Mouse (Mus musculus) forebrain, embryonic 16.5 days (tissue): ENCODE data around the gene Clstn2. TPM values are rescaled to one million over a fixed set of nuclear protein-coding genes. Genes with fewer than 3 reads are reported as not detected.

Source experiments
- ATAC-seq: fragments of 200-750 bp; cut with Nextera tagmentation; 2 replicates; pipeline ENCODE4 v1.8.0; 2017; ENCODE audit warnings: mild to moderate bottlenecking, moderate library complexity
- H3K27ac ChIP-seq: fragments of 300-500 bp; sonication (generic); 2 replicates; pipeline ENCODE4 v1.5.1; 2014; ENCODE audit warnings: low read length, control low read depth
- H3K27me3 ChIP-seq: fragments of 300-500 bp; sonication (generic); replicated peaks from 2 replicates; pipeline ENCODE4 v1.6.1; 2014; ENCODE audit warnings: low read length; ENCODE audit not compliant: control insufficient read depth, insufficient read depth
- H3K36me3 ChIP-seq: fragments of 300-500 bp; sonication (generic); 2 replicates; pipeline ENCODE4 v1.6.1; 2014; ENCODE audit not compliant: control insufficient read depth, insufficient read depth
- H3K4me1 ChIP-seq: fragments of 300-500 bp; sonication (generic); replicated peaks from 2 replicates; pipeline ENCODE4 v1.6.1; 2014; ENCODE audit warnings: low read length; ENCODE audit not compliant: control insufficient read depth, insufficient read depth
- H3K4me2 ChIP-seq: fragments of 300-500 bp; sonication (generic); 2 replicates; pipeline ENCODE4 v1.6.1; 2014; ENCODE audit warnings: mild to moderate bottlenecking, low read length, control low read depth
- H3K4me3 ChIP-seq: fragments of 300-500 bp; sonication (generic); replicated peaks from 2 replicates; pipeline ENCODE4 v1.5.1; 2014; ENCODE audit warnings: mild to moderate bottlenecking, low read length, control low read depth
- H3K9ac ChIP-seq: fragments of 300-500 bp; sonication (generic); replicated peaks from 2 replicates; pipeline ENCODE4 v1.6.1; 2014; ENCODE audit warnings: low read depth, low read length, control low read depth
- H3K9me3 ChIP-seq: fragments of 300-500 bp; sonication (generic); 2 replicates; pipeline ENCODE4 v1.6.1; 2016; ENCODE audit warnings: low read length; ENCODE audit not compliant: control insufficient read depth
- WGBS: fragments of 180-500 bp; shearing (Covaris S2); extraction: QIAGEN DNeasy Blood & Tissue Kit; methylation state at CpG from one replicate; pipeline ENCODE4 v1.1.7; 2014; 5-methylcytosine and 5-hydroxymethylcytosine counted together
- polyA plus RNA-seq: library from polyadenylated mRNA; unstranded; fragments of >200 nt; fragmentation: Nextera tagmentation; extraction: Ambion mirVana; gene quantifications from 2 replicates; pipeline ENCODE4 v1.2.1, GENCODE M21; 2015

The Clstn2 gene
- polyA plus RNA-seq, 1 experiment from 2014 or later = 21.2 TPM

DNA sequence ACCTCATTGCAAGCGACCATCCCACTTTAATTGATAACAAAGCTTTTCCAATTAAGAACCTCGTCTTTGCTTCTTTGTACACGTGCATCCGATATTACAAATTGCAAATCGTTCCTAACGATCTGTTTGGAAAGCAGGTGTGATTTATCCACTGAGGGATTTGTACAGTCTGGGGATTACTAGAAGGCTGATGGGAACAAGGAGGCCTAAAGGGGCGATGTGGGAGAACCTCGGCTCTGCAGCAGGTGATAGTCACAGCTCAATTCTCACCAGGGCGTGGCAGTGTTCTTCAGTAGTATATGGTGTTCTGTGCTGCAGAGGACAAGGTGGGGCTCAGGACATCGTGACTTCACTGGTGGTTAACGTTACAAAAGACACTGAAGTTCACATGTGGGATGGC lies 9.9 kb downstream of the Clstn2 start:
- H3K27me3 ChIP-seq = no peaks in the 10 kb centered on the region
- H3K4me2 ChIP-seq = no peak overlapping the region
- H3K9ac ChIP-seq = no peak overlapping the region
- H3K27ac ChIP-seq = no peak overlapping the region
- no peak for ATAC-seq
- H3K4me1 ChIP-seq = no peaks in the 10 kb centered on the region
- H3K9me3 ChIP-seq = no peaks in the 10 kb centered on the region
- no peak overlapping the region for H3K4me3 ChIP-seq
- no peaks in the 10 kb centered on the region for H3K36me3 ChIP-seq
- 54% methylated on average over 11 of the region's 11 CpGs for WGBS

DNA sequence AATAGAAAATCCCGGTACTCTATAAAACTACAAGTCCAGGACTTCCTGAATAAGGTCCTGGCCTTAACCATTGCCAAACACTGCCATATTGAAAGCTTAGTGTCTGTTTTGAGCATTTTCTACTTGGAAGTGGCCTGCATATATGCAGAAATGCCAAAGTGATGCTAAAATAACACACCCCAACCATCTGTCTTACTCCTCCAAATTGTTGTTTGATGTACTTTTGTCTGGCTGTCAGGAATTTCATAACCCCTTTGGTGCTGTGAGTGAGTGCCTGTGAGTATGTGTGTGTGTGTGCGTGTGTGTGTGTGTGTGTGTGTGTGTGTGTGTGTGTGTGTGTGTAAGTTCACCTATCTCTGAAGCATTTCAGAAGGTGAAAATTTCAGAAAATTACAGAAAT lies 13.1 kb downstream of the Clstn2 start:
- Histone ChIP-seq H3K4me2 (no peak overlapping the region), H3K4me1 (no peaks in the 10 kb centered on the region), H3K9me3 (no peaks in the 10 kb centered on the region), H3K9ac (no peak overlapping the region), H3K27ac (no peak overlapping the region), H3K36me3 (no peaks in the 10 kb centered on the region), H3K4me3 (no peak overlapping the region), H3K27me3 (no peaks in the 10 kb centered on the region)
- no peak for ATAC-seq
- WGBS = 90% methylated on average over 2 of the region's 2 CpGs

DNA sequence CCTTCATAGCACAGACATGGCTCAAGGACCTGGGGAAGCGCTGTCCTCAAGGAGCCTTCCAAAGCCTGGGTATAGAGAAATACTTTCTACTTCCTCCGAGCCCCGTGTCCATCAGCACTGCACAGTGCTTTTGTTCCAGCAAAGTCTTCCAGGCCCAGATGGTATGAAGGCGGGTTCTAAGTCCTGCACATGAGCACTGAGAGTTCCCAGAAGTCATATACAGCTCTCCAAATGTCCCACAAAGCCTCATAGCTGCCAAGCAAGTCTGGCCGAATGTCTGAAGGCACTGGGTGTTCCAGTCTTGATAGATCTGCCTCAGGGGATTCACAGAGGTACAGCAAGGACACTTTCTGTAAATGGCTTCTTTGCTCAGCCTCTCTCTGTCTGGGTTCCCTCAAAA lies 14.3 kb downstream of the Clstn2 start:
- Histone ChIP-seq H3K27me3 (no peaks in the 10 kb centered on the region), H3K27ac (no peak overlapping the region), H3K9ac (no peak overlapping the region), H3K4me1 (no peaks in the 10 kb centered on the region), H3K9me3 (no peaks in the 10 kb centered on the region), H3K4me2 (no peak overlapping the region), H3K36me3 (no peaks in the 10 kb centered on the region), H3K4me3 (no peak overlapping the region)
- ATAC-seq = no peak
- 87% methylated on average over 5 of the region's 5 CpGs for WGBS

DNA sequence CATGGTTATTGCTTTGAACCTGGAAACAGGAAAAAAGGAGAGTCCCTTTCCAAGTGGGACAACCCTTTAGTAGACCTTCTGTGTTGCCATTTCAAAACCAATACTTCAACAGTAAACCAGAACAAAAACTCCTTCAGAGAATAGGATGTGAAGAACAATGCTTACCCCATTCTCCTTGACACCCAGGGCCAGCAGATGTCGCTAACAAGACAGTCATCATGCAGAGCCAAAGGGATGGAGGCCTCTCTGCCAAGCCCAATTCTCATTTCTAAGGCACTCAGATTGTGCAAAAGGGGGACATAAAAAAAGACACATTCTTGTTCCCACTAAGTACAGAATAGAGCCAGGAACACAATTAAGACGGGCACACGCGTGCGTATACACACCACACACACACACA lies 16.4 kb downstream of the Clstn2 start:
- H3K9ac ChIP-seq = no peak overlapping the region
- H3K4me3 ChIP-seq = no peak overlapping the region
- H3K36me3 ChIP-seq = no peaks in the 10 kb centered on the region
- no peaks in the 10 kb centered on the region for H3K4me1 ChIP-seq
- no peak overlapping the region for H3K27ac ChIP-seq
- no peaks in the 10 kb centered on the region for H3K9me3 ChIP-seq
- 47% methylated on average over 5 of the region's 5 CpGs for WGBS
- no peak overlapping the region for H3K4me2 ChIP-seq
- ATAC-seq = peak; percentile 40
- H3K27me3 ChIP-seq = no peaks in the 10 kb centered on the region

DNA sequence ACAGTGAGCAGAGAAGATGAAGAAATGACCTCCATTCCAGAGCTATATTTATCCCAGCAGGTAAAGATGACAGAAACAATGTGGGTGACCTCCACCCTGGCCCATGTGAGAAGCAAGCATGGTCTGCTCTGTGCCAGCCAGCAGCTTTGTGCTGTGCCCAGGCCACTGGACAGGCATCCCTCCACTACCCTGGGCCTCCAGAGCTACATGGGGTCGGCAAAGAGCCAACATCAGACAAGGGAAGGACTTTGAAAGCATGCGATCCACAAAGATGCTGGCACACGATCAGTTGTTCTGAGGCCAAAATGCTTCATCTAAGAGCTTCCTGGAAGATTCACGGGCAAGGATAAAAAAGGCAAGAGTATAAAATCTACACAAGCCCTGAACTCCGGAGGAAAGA lies 36.6 kb downstream of the Clstn2 start:
- Histone ChIP-seq H3K9me3 (no peaks in the 10 kb centered on the region), H3K4me3 (no peak overlapping the region), H3K36me3 (no peaks in the 10 kb centered on the region), H3K27me3 (no peaks in the 10 kb centered on the region), H3K4me1 (peaks cover 12% of the 10 kb centered on the region), H3K4me2 (no peak overlapping the region), H3K9ac (no peak overlapping the region), H3K27ac (no peak overlapping the region)
- ATAC-seq = no peak
- 59% methylated on average over 5 of the region's 5 CpGs for WGBS

DNA sequence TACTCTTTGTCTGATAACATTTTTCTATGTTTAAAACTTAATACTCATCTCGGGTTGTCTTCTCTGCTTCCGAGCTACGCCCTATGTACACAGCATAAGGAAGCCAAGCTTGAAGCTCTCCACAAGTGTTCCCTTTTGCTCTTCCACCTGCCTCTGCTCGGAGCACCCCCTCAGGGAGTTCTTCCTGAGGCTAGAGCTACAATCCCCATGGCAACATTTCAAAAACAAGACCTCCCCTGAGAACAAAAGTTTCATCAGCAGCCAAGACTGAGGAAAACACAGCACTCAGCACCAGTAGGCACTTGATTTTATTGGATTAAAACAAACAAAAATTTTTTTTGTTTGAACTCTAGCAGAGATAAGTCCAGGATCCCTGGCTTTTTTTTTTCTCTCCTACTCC lies 37.3 kb downstream of the Clstn2 start:
- no peak overlapping the region for H3K27ac ChIP-seq

DNA sequence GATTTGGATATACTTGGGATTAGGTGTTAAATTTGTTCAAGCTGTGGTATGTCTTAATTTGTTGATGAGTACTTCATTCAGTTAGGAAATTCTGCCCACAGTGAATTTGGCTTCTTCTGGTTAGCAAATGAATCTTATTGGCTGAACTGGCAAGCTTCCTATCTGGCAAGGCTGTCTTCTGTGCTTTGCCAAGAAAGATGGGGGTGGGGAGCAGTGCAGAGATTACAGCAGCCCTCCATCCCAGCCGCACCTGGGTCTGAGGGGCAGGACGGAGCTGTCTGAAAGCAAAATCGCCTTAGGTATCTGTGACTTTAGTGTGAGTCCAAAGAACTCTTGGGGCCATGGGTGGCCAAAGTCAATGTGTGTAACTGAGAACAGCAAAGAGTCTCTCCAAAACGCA lies 40.9 kb downstream of the Clstn2 start:
- Histone ChIP-seq H3K27ac (peak overlapping the region; percentile 65; the same call in 1 of the 2 replicates), H3K4me2 (no peak overlapping the region; the same call in 1 of the 2 replicates), H3K4me3 (no peak overlapping the region), H3K27me3 (no peaks in the 10 kb centered on the region), H3K36me3 (no peaks in the 10 kb centered on the region), H3K9me3 (no peaks in the 10 kb centered on the region), H3K4me1 (peaks cover 12% of the 10 kb centered on the region), H3K9ac (no peak overlapping the region)
- peak; percentile 65 for ATAC-seq
- WGBS = 17% methylated on average over 4 of the region's 4 CpGs

More for the DNA sequence above, 37.3 kb downstream of the Clstn2 start:
- WGBS = 60% methylated on average over 4 of the region's 4 CpGs
- no peaks in the 10 kb centered on the region for H3K36me3 ChIP-seq
- no peaks in the 10 kb centered on the region for H3K27me3 ChIP-seq
- no peak overlapping the region for H3K9ac ChIP-seq
- ATAC-seq = no peak
- H3K9me3 ChIP-seq = no peaks in the 10 kb centered on the region
- peaks cover 12% of the 10 kb centered on the region for H3K4me1 ChIP-seq
- no peak overlapping the region for H3K4me3 ChIP-seq
- H3K4me2 ChIP-seq = no peak overlapping the region

DNA sequence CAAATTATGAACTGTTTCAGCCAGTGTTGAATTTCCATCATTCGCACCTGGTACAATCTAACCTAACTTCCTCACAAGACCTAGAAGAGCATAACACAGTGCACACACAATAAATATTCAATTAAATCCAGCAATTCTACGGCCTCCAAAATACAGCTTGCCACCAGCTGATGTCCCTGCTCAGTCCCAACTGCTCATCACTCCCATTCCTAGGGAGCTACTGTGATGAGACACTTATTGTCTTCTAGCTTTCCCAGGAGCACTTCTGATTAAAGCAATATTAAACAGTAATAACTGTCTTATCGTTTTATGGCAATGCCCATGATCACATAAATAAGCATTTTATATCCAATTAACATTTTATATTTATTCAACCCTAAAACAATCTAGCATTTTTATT lies 55.6 kb downstream of the Clstn2 start:
- WGBS = 88% methylated on average over 3 of the region's 3 CpGs
- Histone ChIP-seq H3K4me3 (no peak overlapping the region), H3K36me3 (no peaks in the 10 kb centered on the region), H3K9me3 (no peaks in the 10 kb centered on the region), H3K4me2 (no peak overlapping the region), H3K27me3 (no peaks in the 10 kb centered on the region), H3K4me1 (peaks cover 3% of the 10 kb centered on the region), H3K27ac (no peak overlapping the region), H3K9ac (no peak overlapping the region)
- ATAC-seq = no peak

DNA sequence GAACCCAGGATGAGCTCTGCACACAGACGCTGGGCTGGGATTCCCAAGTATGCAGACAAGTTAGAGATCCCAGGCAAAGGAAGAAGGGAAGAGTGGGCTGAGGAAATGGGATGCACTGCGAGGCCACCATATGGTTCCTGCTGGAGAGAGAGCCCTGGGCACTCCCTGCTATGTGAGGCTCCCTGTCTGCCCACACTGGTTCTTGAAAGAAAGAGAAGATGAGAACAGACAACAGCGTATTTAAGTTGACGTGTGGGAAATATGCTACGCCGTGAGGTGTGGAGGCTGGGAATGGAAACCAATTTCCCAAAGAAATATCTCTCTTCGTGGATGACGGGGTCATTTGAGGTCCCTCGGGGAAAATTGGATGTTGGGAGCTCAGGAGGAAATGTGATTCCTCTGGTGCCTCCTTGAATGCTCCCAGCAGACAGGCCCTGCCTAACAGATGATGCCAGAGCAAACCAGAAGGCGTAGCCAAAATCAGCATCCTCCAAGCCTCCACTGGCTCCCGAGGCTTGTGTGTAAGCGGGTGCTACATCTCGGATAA lies 58.1 kb downstream of the Clstn2 start:
- H3K9me3 ChIP-seq = no peaks in the 10 kb centered on the region
- H3K36me3 ChIP-seq = no peaks in the 10 kb centered on the region
- no peaks in the 10 kb centered on the region for H3K27me3 ChIP-seq
- no peak overlapping the region for H3K4me2 ChIP-seq
- 77% methylated on average over 13 of the region's 13 CpGs for WGBS
- H3K4me1 ChIP-seq = peaks cover 3% of the 10 kb centered on the region
- no peak overlapping the region for H3K27ac ChIP-seq
- 0 out of 2 replicates have a peak, but pooled peaks have one; percentile 45 for ATAC-seq
- H3K9ac ChIP-seq = no peak overlapping the region
- H3K4me3 ChIP-seq = no peak overlapping the region

DNA sequence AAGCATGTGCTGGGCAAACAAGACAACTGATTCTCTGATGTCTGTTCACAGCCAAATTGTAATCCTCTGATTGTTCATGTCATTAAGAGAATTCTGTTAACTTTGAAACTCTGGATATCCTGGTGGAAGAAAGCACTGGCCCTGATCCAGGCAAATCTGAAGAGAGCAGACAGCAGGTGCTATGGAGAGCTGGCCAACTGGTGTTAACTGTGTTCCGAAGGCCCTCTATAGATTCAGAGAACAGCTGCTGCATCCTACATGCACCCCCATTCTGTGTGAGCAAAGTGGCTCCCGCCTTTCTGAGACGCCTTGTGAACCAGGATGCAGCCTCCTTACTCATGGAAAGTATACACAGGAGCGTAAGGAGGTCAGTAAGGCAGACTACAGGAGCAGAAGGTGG lies 66.3 kb downstream of the Clstn2 start:
- H3K4me2 ChIP-seq = no peak overlapping the region
- no peak overlapping the region; the same call in 1 of the 2 replicates for H3K27ac ChIP-seq
- H3K27me3 ChIP-seq = no peaks in the 10 kb centered on the region
- H3K4me1 ChIP-seq = peaks cover 5% of the 10 kb centered on the region; the same call in 1 of the 2 replicates
- no peak overlapping the region for H3K9ac ChIP-seq
- H3K4me3 ChIP-seq = no peak overlapping the region
- no peaks in the 10 kb centered on the region for H3K36me3 ChIP-seq
- peak; percentile 72 for ATAC-seq
- WGBS = 44% methylated on average over 4 of the region's 4 CpGs
- no peaks in the 10 kb centered on the region for H3K9me3 ChIP-seq
